Mouse (Mus musculus) cerebellum, postnatal 36 days (tissue): Measurements from ENCODE around the gene Smurf2.
A peak's percentile ranks its signal among the peaks of the same experiment; 100 is the strongest.

Experiments used
- DNase-seq, 2 experiments: peaks; one replicate each; pipeline ENCODE4 v3.0.0; 2021 to 2022; ENCODE audit warnings: mixed read lengths in 2 of 2

The Smurf2 gene

DNA sequence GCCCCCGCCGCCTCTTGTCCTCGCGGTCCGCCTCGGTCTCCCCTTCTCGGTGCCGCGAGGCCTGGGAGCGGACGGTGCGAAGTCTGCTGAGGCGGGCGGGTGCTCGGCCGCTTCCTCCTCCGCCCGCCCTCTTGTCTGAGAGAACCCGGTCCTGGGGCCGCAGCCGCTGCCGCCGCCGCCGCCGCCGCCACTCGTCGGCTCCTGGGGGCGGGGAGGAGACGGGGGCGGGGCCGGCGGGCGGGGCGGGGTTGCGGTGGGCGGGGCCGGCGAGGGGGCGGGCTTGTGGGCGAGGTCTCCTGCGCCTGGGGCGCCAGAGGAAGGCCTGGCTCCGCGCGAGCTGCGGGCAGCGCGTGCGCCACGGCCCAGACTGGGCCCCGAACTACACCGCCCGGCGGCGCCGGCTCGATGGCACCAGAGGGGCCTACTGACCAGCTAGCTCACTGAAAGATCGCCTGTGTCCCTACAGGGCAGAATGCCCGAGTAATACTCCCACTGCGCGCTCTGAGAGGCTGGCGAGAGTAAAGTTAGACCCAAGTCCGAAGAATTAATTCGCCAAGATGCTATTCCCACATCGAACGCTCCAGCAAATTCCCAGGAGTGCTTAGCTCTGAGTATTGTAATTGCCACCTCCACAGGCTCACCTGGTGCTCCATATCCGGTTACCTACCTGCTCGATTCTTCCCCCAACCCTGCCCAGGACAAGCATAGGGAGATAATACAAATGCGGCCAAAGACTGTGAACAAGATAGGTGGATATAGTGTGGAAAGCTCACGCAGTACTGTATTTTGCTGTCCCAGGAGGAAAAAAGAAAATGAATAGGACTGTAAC, at the start of gene Smurf2:
Smurf2 (minus strand) TSS at position 165 of the 829 bp plus-strand sequence.
- DNase-seq = peak; percentile 79 to 89

DNA sequence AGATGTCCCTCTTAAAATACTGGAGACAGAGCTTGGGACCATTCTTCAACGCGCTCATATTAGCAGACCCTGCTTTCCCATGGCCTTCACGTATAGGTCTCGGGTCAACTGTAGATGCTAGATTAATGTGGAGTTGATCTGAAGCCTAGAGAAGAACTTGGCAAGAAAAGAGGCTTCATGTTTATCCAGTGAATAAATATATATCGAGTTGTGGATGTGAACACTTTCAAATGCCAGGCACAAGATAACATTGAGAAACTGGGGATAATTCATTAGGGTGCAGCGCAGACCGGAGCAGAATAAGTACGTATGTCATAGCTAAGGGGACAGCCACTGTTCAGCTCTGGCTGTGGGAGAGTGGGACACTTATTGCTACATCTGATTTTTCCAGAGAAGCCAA, 49.3 kb upstream of the Smurf2 start:
- DNase-seq = no peak

DNA sequence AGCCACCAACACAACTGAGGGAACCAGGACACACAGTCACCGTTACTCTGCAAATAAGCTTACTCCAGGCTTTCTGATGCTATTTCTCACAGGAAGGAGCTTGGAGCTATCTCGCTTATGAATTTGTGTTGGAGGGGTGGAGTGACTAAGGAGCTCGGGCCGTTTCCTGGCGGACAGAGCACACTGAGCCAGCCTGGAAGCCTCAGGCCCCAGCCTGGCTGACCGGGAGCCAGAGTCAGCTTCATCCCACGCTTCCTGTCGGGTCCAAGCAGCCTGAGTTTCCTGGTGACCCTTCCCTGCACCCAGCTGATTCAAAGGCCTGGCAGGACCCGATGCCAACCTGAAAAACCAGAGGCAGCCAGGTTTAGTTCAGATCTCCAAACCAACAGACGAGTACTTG, 47.1 kb upstream of the Smurf2 start:
- no peak for DNase-seq

DNA sequence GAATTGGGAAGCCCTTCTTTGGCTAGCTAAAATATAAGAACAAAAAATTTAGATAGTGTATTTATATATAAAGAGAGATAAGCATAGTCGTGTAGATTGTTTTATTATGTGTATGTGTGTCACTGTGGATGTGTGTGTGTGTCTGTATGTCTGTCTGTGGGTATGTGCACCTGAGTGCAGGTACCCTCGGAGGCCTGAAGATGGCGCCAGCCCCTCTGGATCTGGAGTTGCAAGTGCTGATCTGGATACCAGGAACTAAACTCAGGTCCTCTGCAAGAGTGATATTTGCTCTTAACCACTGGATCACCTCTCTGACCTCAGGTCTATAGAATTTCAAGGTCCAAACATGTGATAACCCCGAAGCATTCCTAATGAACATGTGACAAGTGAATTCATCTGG, 45.4 kb upstream of the Smurf2 start:
- no peak for DNase-seq

- no peak for DNase-seq
These were observed 41.8 kb upstream of the Smurf2 start for GRCm38 (mm10) chr11:106962310-106962709.

- DNase-seq = no peak
These were observed 41.1 kb upstream of the Smurf2 start for GRCm38 (mm10) chr11:106961471-106962081.

DNA sequence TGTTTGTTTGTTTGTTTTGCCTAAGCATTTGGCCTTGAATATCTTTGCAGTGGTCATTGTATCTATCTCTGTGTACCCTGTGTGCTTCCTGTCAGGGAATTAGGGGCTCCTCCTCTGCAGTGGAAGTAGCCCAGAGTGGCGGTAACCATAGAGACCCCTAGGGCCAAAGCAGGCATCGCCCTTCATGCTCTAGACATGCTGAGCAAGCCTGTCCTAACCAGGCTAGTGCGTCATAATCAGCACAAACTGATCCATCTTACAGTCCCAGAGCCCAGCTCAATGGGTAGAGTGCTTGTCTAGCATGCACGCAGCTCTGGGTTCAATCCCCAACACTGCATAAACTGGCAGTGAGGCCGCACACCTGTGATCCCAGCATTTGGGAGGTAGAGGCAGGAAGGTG, 38.6 kb upstream of the Smurf2 start:
- DNase-seq = no peak

DNA sequence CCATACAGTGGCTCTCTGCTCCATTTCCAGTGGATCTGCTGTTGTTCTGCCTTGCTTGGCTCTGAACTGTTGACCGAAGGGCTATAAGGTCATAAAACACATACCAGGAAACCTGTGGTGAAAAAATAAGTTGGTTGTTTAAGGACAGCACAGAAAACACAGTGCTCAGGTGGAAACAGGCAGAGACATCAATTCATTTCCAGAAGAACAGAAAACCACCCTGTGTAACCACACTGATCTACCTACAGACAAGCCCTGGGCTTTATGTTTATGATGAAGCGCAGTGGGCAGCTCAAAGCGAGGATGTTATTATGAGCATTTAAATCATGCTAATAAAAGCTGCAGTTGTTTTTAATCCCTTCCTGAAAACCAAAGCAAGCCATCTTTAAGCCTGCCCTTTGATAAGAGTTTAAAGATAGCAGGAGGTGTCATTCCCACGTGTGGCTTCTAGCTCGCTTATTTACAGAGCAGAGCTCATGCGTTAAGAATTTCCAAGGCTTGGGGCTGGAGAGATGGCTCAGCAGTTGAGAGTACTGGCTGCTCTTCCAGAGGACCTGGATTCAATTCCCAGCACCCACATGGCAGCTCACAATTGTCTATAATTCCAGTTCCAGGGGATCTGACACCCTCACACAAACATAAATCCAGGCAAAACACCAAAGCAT, 38.0 kb upstream of the Smurf2 start:
- DNase-seq = no peak

DNA sequence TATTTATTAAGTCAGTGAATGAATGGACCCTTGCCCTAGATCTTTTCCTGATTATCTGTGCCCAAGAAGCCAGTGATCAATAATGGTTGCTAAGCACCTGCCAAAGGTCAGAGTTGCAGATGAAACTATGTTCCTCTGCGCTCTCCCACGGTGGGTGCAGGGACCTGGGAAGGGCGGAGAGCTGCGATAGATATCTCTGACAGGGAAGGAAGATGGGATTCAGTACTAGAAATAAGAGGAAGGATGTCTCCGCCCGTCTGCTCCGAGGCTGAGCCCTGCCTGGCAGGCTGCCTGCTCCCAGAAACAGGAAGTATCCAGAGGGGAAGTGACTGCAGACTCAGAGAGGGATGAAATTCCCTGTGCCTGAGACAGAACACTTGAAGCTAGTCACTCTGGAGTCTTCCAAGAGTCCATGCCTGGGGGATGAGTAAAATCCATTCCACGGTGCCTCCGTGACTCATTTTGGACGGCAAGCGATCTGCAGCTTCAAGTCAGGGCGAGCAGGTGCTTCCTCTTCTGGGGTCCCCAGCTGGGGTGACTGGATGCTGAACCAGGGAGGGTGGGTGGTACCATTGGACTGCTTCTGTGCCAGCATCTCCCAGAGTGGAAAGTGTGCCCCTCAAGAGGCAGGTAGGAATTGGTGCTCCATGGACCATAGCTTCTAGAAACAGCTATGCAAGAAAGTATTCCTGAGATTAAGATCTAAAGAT, 36.9 kb upstream of the Smurf2 start:
- DNase-seq = no peak

DNA sequence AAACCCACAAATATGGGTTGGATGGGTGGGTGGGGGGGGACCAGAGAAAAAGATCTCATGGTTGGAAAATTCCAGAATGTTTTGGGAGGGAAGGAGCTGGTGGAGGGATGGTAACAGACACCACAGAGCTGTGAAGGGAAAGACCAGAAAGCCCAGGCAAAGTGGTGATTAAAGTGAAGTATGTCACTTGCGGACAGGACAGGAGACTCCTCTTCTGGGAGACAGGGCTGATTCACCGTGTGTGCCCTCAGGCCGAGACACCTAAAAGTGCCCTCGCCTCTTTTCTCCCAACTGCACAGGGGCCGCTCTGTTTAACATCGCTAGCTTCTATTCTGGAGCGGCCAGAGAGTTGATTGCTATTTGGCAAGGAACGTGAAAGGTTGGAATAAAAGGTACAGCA, 34.1 kb upstream of the Smurf2 start:
- DNase-seq = no peak

DNA sequence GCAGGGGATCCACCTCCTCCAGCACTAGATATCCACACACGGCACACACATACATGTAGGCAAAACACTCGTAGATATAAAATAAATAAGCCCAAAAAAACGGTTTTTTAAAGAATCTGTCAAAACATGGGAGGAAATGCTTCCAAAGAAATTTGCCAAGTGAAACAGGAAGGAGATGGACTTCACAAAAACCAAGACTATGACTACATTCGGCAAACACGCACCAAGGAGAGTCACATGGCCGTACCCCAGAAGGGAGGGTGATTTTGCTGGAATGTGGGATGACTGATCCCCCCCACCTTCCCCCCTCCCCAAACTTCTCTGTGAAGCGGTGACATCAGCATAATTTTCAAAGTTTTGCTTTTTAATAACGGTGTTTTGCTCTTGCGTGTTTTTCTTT, 33.6 kb upstream of the Smurf2 start:
- no peak for DNase-seq

- no peak for DNase-seq
These were observed 16.8 kb upstream of the Smurf2 start for GRCm38 (mm10) chr11:106937306-106937705.

DNA sequence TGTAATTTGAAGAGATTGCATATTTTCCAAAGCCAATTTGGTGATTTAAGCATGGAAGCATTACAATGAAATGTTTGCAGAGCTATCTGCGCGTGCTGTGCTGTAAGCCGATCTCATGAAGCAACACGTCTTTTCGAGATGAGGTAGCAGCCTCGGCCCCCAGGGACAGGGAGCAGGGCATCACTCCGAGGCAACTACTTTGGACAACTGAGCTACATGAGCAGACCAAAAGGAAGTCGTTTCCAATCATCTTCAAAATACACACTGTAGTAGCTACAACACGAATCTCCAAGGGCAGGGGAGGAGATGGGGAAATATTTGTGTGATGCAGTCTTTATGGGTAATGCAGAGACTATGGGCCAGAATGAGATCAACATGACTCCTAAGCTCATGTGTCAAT, 9.9 kb upstream of the Smurf2 start:
- DNase-seq = no peak

- no peak for DNase-seq
These were observed 8.4 kb upstream of the Smurf2 start for GRCm38 (mm10) chr11:106928935-106929334.

DNA sequence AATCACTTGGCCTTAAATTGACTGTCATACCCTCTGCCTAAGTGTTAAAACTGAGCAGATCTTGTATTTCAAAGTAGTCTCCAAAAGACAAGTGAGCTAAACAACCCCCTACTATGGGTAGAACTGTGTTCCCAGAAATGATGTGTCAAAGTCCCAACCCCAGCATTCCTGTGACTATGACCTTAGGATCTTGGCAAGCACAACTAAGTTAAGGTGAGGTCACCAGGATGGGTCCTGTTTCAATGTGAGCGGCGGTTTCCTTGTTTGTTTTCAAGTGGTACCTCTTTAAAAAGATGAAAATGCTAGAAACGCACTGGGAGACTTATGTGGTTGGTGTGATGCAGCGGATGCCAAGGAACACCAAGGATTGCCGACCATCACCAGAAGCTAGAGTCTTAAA, 7.4 kb upstream of the Smurf2 start:
- no peak for DNase-seq

DNA sequence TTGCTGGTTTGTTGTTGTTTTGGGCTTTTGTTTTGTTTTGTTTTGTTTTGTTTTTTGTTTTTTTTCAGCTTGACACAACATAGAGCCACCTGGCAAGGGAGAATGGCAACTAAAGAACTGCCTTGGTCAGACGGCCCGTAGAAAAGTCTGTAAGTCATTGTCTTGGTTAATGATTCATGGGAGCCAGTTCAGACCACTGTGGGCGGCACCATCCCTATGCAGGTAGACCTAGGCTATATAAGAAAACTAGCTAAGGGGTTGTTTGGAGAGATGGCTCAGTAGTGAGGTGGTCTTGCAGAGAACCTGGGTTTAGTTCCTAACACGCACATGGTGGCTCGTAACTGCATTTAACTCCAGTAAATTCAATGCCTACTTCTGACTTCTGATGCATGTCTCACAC, 6.7 kb upstream of the Smurf2 start:
- DNase-seq = no peak

DNA sequence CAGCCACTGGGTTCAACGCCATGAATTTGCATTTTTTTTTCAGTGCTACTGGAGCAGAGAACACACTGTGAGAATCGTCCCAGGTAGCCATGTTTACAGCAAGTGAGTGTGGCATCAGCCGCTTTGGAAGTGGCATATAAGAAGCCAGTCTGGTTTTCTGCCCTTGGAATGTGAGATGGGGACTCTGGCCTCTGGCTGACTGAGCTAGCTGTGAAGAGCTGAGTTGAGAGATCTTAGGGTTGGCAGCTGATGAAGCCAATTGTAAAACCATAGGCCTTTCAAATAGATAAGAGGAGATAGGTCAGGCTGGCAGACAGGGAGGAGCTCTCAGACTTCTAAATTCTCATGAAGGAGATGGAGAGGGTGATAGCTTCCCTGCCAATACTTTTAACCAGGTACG, 6.2 kb upstream of the Smurf2 start:
- no peak for DNase-seq

DNA sequence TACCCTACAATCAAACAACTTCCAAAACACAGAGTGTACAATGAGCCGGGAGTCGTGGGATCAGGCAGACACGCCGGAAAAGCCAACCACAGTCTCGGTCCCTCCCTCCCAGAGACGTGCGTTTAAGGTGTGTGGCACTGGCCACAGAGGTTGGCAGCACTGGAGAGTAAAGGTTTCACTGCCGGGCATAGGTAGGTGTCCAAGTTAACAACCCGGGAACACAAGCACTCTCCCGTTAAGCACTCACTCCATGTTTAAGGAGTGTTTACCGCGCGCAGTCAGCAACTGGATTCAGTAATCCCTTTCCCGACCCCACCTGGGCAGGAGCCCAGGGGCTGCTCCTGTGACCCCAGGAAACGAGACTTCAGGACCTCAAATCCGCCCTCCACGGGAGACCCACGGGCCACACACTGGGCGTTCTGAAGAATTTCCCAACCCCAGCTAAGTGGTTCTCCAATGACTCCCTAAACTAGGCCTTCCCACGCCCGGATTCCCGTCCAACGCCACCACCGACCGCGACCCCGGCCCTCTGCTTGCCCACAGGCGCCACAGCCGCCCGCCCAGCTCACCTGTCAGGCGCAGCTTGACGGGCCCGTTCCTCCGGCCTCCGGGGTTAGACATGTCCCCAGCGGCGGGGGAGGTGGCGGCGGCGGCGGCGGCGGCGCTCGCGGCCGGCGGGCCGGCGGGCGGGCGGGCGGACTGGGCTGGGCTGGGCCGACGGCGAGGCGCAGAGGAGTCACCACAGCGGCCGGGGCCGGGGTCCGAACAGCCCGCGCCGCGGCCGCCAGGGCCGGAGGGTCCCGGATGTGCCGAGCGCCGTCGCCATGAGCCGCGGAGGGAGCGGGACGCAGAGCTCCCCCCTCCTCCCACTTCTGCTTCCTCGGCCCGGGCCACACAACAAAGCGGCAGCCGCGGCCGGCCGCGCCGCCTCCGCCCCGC, 634 bp downstream of the Smurf2 start:
- peak; percentile 26 to 50 for DNase-seq

GRCm38 (mm10) chr11:106918901-106919300, 1.6 kb downstream of the Smurf2 start:
- no peak for DNase-seq

DNA sequence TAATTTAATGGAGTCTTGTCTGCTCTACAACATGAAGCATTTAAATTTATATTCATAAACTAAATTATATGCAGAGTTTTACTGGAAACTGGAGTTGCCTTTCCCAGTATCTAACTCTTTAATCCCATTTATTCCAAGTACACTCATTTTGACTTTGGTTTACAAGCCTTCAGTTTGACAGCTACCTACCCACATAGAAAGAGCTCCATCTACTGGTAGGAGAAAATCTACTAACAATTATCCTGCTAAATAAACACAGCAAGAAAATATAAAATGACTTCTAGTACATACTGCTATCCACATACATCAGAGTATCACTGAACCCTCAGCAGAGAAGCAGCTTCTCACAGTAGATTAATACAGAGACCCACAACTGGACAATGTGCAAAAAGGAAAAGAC, 9.3 kb downstream of the Smurf2 start:
- no peak for DNase-seq

- DNase-seq = peak; percentile 7 to 18
These were observed 12.5 kb downstream of the Smurf2 start for GRCm38 (mm10) chr11:106908016-106908415.

DNA sequence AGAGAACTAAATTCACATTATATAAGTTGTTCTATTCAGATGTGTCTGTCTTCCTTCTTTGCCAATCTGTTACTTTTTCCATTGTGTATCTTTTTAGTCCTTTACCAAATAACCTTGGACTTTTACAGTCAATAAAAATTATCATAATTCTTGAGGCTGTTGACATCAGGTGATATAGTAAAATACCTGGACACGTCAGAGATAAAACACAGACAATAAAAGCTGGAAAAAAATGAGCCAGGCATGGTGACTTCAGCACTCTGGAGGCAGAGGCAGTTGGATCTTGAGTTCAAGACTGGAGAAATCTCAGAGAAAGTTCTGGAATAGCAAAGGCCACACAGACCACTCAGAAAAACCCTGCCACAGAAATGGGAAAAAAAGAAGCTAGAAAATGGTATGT, 13.3 kb downstream of the Smurf2 start:
- DNase-seq = no peak
